Mouse (Mus musculus): ENCODE measurements around the gene Lmbr1. TPM values are rescaled to one million over a fixed set of nuclear protein-coding genes. Genes with fewer than 3 reads are reported as not detected.
A peak's percentile ranks its signal among the peaks of the same experiment; 100 is the strongest.

The Lmbr1 gene
- polyA plus RNA-seq, 1 experiment from 2014 or later = 14.0 TPM

- Histone ChIP-seq H3K4me1 (ENCODE audit: insufficient read depth, low read depth, low read length) (no peaks in the 10 kb centered on the region), H3K9me3 (ENCODE audit: low read length) (no peaks in the 10 kb centered on the region), H3K4me3 (ENCODE audit: low read depth, low read length) (no peak overlapping the region), H3K27me3 (replicated peaks; ENCODE audit: insufficient read depth, low read length) (no peaks in the 10 kb centered on the region), H3K9ac (replicated peaks; ENCODE audit: low read depth) (no peak overlapping the region), H3K4me2 (replicated peaks; ENCODE audit: low read depth, low read length) (no peak overlapping the region), H3K27ac (ENCODE audit: low read length) (no peak overlapping the region), H3K36me3 (ENCODE audit: insufficient read depth, low read length) (no peaks in the 10 kb centered on the region)
- WGBS = 45% methylated on average over 5 of the region's 5 CpGs
- ATAC-seq = no peak
- no peak for TF ChIP-seq EP300 (IDR thresholded peaks at IDR 0.05)
- TF ChIP-seq CTCF (IDR thresholded peaks at IDR 0.05) = peak; percentile 64
- peak; percentile 34 for DNase-seq (ENCODE audit: low spot score)
Observed at GRCm38 (mm10) chr5:29335836-29336235, 42.4 kb downstream of the Lmbr1 start.

- ATAC-seq = no peak
Observed at GRCm38 (mm10) chr5:29322503-29322902, 55.7 kb downstream of the Lmbr1 start.

GRCm38 (mm10) chr5:29309191-29309590, 69.0 kb downstream of the Lmbr1 start:
- no peak overlapping the region for H3K4me3 ChIP-seq (ENCODE audit: low read depth, low read length)
- no peaks in the 10 kb centered on the region for H3K4me1 ChIP-seq (ENCODE audit: insufficient read depth, low read depth, low read length)
- H3K9ac ChIP-seq (replicated peaks; ENCODE audit: low read depth) = no peak overlapping the region
- no peak overlapping the region for H3K4me2 ChIP-seq (replicated peaks; ENCODE audit: low read depth, low read length)
- DNase-seq (ENCODE audit: low spot score) (no peak), ATAC-seq (no peak)
- no peaks in the 10 kb centered on the region for H3K9me3 ChIP-seq (ENCODE audit: low read length)
- no peak for TF ChIP-seq EP300 (IDR thresholded peaks at IDR 0.05)
- no peak for TF ChIP-seq CTCF (IDR thresholded peaks at IDR 0.05)
- no peak overlapping the region for H3K27ac ChIP-seq (ENCODE audit: low read length)
- 63% methylated on average over 3 of the region's 3 CpGs for WGBS
- no peaks in the 10 kb centered on the region for H3K36me3 ChIP-seq (ENCODE audit: insufficient read depth, low read length)
- H3K27me3 ChIP-seq (replicated peaks; ENCODE audit: insufficient read depth, low read length) = no peaks in the 10 kb centered on the region

More at GRCm38 (mm10) chr5:29322503-29322902, 55.7 kb downstream of the Lmbr1 start:
- H3K27ac ChIP-seq (ENCODE audit: low read length) = no peak overlapping the region
- no peak overlapping the region for H3K4me3 ChIP-seq (ENCODE audit: low read depth, low read length)
- H3K4me1 ChIP-seq (ENCODE audit: insufficient read depth, low read depth, low read length) = no peaks in the 10 kb centered on the region
- H3K9ac ChIP-seq (replicated peaks; ENCODE audit: low read depth) = no peak overlapping the region
- no peaks in the 10 kb centered on the region for H3K27me3 ChIP-seq (replicated peaks; ENCODE audit: insufficient read depth, low read length)
- H3K36me3 ChIP-seq (ENCODE audit: insufficient read depth, low read length) = no peaks in the 10 kb centered on the region
- H3K9me3 ChIP-seq (ENCODE audit: low read length) = no peaks in the 10 kb centered on the region
- WGBS = 100% methylated on average over 2 of the region's 2 CpGs
- TF ChIP-seq EP300 (IDR thresholded peaks at IDR 0.05) = no peak
- TF ChIP-seq CTCF (IDR thresholded peaks at IDR 0.05) = no peak
- DNase-seq (ENCODE audit: low spot score) = no peak
- H3K4me2 ChIP-seq (replicated peaks; ENCODE audit: low read depth, low read length) = no peak overlapping the region

- peak; percentile 59 for DNase-seq (ENCODE audit: low spot score)
- Histone ChIP-seq H3K4me3 (ENCODE audit: low read depth, low read length) (no peak overlapping the region), H3K4me2 (replicated peaks; ENCODE audit: low read depth, low read length) (no peak overlapping the region), H3K27me3 (replicated peaks; ENCODE audit: insufficient read depth, low read length) (no peaks in the 10 kb centered on the region), H3K9ac (replicated peaks; ENCODE audit: low read depth) (no peak overlapping the region), H3K27ac (ENCODE audit: low read length) (no peak overlapping the region), H3K9me3 (ENCODE audit: low read length) (no peaks in the 10 kb centered on the region), H3K36me3 (ENCODE audit: insufficient read depth, low read length) (no peaks in the 10 kb centered on the region), H3K4me1 (ENCODE audit: insufficient read depth, low read depth, low read length) (no peaks in the 10 kb centered on the region)
- TF ChIP-seq CTCF (IDR thresholded peaks at IDR 0.05) (peak; percentile 94), EP300 (IDR thresholded peaks at IDR 0.05) (no peak)
- WGBS = 9% methylated on average over 2 of the region's 2 CpGs
- ATAC-seq = no peak
Observed at GRCm38 (mm10) chr5:29293194-29293593, 85.0 kb downstream of the Lmbr1 start.

GRCm38 (mm10) chr5:29290110-29290509, 88.1 kb downstream of the Lmbr1 start:
- H3K4me1 ChIP-seq (ENCODE audit: insufficient read depth, low read depth, low read length) = no peaks in the 10 kb centered on the region
- TF ChIP-seq CTCF (IDR thresholded peaks at IDR 0.05) (no peak), EP300 (IDR thresholded peaks at IDR 0.05) (no peak)
- WGBS = 73% methylated on average over 3 of the region's 3 CpGs
- no peak overlapping the region for H3K4me2 ChIP-seq (replicated peaks; ENCODE audit: low read depth, low read length)
- DNase-seq (ENCODE audit: low spot score) = no peak
- no peak for ATAC-seq
- no peaks in the 10 kb centered on the region for H3K36me3 ChIP-seq (ENCODE audit: insufficient read depth, low read length)
- no peaks in the 10 kb centered on the region for H3K9me3 ChIP-seq (ENCODE audit: low read length)
- H3K9ac ChIP-seq (replicated peaks; ENCODE audit: low read depth) = no peak overlapping the region
- H3K27ac ChIP-seq (ENCODE audit: low read length) = no peak overlapping the region
- no peaks in the 10 kb centered on the region for H3K27me3 ChIP-seq (replicated peaks; ENCODE audit: insufficient read depth, low read length)
- no peak overlapping the region for H3K4me3 ChIP-seq (ENCODE audit: low read depth, low read length)

GRCm38 (mm10) chr5:29289703-29290102, 88.5 kb downstream of the Lmbr1 start:
- H3K36me3 ChIP-seq (ENCODE audit: insufficient read depth, low read length) = no peaks in the 10 kb centered on the region
- H3K9ac ChIP-seq (replicated peaks; ENCODE audit: low read depth) = no peak overlapping the region
- WGBS = 54% methylated on average over 6 of the region's 6 CpGs
- no peaks in the 10 kb centered on the region for H3K27me3 ChIP-seq (replicated peaks; ENCODE audit: insufficient read depth, low read length)
- TF ChIP-seq EP300 (IDR thresholded peaks at IDR 0.05) (no peak), CTCF (IDR thresholded peaks at IDR 0.05) (no peak)
- H3K4me1 ChIP-seq (ENCODE audit: insufficient read depth, low read depth, low read length) = no peaks in the 10 kb centered on the region
- peak; percentile 71 for ATAC-seq
- no peak overlapping the region for H3K27ac ChIP-seq (ENCODE audit: low read length)
- no peaks in the 10 kb centered on the region for H3K9me3 ChIP-seq (ENCODE audit: low read length)
- DNase-seq (ENCODE audit: low spot score) = peak; percentile 78
- H3K4me3 ChIP-seq (ENCODE audit: low read depth, low read length) = no peak overlapping the region
- no peak overlapping the region for H3K4me2 ChIP-seq (replicated peaks; ENCODE audit: low read depth, low read length)

- DNase-seq (ENCODE audit: low spot score) (no peak), ATAC-seq (no peak)
- no peak overlapping the region for H3K4me3 ChIP-seq (ENCODE audit: low read depth, low read length)
- H3K36me3 ChIP-seq (ENCODE audit: insufficient read depth, low read length) = no peaks in the 10 kb centered on the region
- no peaks in the 10 kb centered on the region for H3K4me1 ChIP-seq (ENCODE audit: insufficient read depth, low read depth, low read length)
- TF ChIP-seq CTCF (IDR thresholded peaks at IDR 0.05) (no peak), EP300 (IDR thresholded peaks at IDR 0.05) (no peak)
- H3K4me2 ChIP-seq (replicated peaks; ENCODE audit: low read depth, low read length) = no peak overlapping the region
- no peaks in the 10 kb centered on the region for H3K9me3 ChIP-seq (ENCODE audit: low read length)
- no peaks in the 10 kb centered on the region for H3K27me3 ChIP-seq (replicated peaks; ENCODE audit: insufficient read depth, low read length)
- 77% methylated on average over 3 of the region's 3 CpGs for WGBS
- H3K9ac ChIP-seq (replicated peaks; ENCODE audit: low read depth) = no peak overlapping the region
- H3K27ac ChIP-seq (ENCODE audit: low read length) = no peak overlapping the region
Observed at GRCm38 (mm10) chr5:29281081-29281480, 97.1 kb downstream of the Lmbr1 start.

Data from lung, postnatal 0 days (tissue).